Mouse (Mus musculus): ENCODE results near the gene Chst11. TPM values are rescaled to one million over a fixed set of nuclear protein-coding genes. Genes with fewer than 3 reads are reported as not detected.

Chst11 gene
- total RNA-seq, 2 experiments from 2014 or later = 15.2 to 24.1 TPM

DNA sequence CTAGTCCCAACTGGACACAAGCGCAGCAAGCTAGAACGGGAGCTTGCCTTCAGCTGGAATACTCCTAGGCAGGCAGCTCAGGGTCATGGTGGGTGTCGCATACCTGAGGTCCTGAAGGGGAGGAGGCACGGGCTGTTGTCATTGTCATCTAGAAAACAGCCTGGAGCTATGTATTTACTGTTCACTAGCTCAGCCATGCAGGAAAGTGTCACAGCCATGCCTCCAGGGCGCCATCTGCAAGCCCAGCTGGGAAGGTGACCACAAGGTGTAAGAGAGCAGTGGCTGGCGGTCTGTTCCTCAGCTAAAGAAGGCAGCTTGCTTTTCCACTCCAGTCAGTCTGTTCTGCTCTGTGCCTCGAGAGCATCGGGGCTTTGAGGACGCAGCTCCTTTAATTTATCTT is 141.1 kb downstream of the Chst11 start:
- no peak for ATAC-seq (replicated peaks; ENCODE audit: low FRiP score, low TSS enrichment, poor library complexity, severe bottlenecking)

GRCm38 (mm10) chr10:83128435-83128834 is 143.1 kb downstream of the Chst11 start:
- ATAC-seq (replicated peaks; ENCODE audit: low FRiP score, low TSS enrichment, poor library complexity, severe bottlenecking) = no peak

DNA sequence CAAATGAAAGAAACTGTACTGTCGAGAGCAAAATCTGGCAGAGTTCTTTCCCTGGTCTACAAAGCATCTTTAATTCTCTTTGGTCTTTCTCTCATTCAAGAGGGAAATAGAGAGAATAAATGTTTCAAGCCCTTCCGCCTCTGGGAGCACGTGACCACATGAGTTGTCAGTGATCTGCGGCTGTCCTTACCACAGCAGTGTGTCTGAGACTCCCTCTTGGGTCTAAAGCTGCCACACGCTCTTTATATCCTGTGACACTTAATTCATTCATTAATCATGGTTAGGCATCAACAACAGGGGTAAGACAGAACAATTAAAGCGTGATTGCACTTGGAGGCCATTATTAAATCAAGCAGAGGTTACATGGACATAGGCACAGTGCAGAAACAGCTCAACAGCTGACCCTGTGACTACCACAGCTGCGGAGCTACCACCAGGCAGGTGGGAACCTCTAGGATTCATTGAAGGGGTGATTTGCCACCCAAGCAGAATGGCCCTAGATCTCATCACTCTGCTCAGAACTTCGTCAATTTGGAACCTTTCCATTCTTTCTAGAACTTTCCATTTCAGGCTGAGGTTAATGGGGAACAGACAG is 144.4 kb downstream of the Chst11 start:
- no peak for ATAC-seq (replicated peaks; ENCODE audit: low FRiP score, low TSS enrichment, poor library complexity, severe bottlenecking)

DNA sequence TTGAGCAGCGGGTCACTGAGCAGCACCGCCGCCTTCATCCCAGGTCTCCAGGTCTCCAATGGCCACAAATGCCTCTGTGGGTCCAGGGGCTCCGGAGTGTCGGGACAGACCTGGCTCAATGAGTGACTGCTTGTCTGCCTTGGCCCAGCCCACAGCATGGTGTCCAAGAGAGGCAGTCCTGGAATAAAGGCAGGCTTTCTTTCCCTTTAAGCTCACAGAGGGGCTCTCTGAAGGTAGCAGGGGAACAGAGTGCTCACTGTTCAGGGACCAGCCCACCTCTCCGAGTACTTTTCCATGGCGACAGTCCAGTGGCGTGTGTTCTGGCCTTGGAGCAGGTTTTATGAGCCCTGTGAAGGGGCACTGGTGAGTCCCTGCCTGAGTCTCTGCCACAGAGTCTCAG is 145.3 kb downstream of the Chst11 start:
- no peak for ATAC-seq (replicated peaks; ENCODE audit: low FRiP score, low TSS enrichment, poor library complexity, severe bottlenecking)

GRCm38 (mm10) chr10:83131884-83132283 is 146.6 kb downstream of the Chst11 start:
- peak; percentile 68 for ATAC-seq (replicated peaks; ENCODE audit: low FRiP score, low TSS enrichment, poor library complexity, severe bottlenecking)

GRCm38 (mm10) chr10:83133866-83134570 is 148.7 kb downstream of the Chst11 start:
- no peak for ATAC-seq (replicated peaks; ENCODE audit: low FRiP score, low TSS enrichment, poor library complexity, severe bottlenecking)

DNA sequence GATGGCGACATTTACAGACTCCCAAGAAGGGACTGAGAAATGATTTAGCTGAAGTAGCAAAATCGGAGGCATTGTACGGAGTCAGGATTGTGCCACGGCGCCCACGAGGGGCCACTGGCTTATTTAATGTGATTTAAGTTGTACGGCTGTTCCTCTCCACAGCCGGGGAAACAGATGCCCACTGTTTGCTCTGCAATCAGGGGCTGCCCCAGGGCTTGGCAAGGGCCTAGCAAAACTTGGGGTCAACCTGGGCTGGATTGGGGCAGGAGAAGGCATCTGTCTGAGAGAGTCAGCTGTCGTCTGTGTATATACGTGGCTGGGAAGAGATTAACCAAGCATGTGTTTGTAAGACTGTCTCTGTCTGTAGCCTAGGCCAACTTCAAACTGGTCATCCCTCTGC is 149.6 kb downstream of the Chst11 start:
- ATAC-seq (replicated peaks; ENCODE audit: low FRiP score, low TSS enrichment, poor library complexity, severe bottlenecking) = no peak

- ATAC-seq (replicated peaks; ENCODE audit: low FRiP score, low TSS enrichment, poor library complexity, severe bottlenecking) = no peak
Observed at GRCm38 (mm10) chr10:83135963-83136362, 150.7 kb downstream of the Chst11 start.

DNA sequence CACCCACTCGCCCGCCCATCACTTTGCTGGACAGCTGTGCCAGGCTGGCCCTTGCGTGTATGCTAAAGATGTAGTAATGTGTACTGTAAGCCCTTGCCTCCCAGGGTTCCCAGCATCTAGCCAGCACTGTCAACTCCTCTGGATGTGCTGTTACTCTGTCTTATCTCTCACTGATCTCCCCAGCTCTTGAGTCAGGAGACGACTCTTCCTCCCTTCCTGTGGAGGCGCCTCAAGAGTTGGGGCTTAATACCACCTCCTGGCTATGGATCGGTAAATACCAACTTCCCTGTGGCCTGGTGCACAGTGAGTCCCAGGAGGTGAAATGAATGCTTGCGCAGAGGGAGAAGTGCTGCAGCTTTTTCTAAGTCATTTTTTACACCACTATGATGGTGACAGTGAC is 151.8 kb downstream of the Chst11 start:
- ATAC-seq (replicated peaks; ENCODE audit: low FRiP score, low TSS enrichment, poor library complexity, severe bottlenecking) = 0 out of 2 replicates have a peak, but pooled peaks have one; percentile 5

DNA sequence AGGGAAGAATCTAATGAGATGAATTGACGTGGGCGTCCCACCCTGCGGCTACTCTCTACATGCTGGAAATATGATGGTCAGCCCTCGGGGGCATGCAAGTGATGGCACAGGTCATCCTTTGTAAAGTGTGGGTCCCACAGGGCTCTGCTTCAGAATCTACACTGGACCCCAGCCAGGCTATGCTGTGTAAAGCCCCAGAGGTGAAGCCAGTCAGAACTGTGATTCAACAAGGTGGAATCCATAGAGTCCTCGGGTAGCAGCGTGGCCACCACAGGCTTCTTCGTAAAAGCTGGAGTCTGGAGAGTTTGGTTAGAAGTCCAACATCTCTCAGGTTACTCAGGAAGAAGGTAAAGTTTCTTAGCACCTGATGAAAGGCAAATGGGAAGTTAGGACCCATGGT is 154.0 kb downstream of the Chst11 start:
- no peak for ATAC-seq (replicated peaks; ENCODE audit: low FRiP score, low TSS enrichment, poor library complexity, severe bottlenecking)

DNA sequence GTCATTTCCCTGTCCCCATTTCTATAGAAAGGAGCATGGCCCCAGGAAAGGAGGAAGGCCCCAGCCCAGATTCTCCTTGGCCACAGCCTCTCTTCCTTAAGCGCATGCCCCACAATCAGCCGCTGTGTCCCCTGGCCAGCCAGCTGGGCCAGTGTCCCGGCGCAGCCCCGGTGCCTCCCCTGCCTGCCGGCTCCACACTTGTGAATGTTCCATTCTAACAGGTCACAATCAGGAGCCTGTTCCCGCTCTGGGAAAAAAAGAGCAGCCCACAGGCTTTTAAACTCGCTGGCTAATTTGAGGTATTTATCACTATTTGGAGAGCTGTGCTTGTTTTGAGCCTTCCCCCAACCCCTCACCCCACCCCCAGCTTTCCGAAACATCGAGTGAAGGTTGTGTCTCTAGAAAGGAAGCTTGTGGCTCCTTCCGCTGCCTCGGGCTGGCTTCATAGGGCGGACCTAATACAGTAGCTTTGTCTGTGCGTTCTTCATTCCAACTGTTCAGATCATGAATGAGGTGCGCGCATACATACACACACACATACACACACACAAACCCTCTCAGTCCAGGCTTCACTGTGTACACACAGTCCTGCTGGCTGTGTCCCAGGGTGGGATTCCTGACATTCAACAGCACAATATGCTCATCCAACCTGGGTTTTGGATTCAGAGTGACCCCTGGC is 155.1 kb downstream of the Chst11 start:
- no peak for ATAC-seq (replicated peaks; ENCODE audit: low FRiP score, low TSS enrichment, poor library complexity, severe bottlenecking)

DNA sequence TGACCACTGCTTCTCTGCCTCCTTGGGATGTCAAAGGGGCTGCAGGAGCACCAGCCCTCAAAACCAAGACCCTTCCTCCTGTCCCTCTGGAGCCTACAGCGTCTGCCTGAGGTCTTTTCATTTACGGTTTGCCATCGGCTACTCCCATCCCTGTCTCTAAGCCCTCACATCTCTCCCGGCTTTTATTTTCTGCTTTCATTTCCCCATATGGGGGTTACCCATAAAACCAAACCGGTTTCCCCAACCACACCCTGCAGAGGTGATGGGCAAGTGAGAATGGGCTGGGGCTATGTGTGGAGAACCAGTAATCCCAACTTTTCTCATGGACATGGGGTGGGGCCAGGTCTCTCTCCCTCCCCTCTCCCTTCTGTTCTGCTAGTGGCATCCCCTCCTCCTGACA is 156.1 kb downstream of the Chst11 start:
- no peak for ATAC-seq (replicated peaks; ENCODE audit: low FRiP score, low TSS enrichment, poor library complexity, severe bottlenecking)

DNA sequence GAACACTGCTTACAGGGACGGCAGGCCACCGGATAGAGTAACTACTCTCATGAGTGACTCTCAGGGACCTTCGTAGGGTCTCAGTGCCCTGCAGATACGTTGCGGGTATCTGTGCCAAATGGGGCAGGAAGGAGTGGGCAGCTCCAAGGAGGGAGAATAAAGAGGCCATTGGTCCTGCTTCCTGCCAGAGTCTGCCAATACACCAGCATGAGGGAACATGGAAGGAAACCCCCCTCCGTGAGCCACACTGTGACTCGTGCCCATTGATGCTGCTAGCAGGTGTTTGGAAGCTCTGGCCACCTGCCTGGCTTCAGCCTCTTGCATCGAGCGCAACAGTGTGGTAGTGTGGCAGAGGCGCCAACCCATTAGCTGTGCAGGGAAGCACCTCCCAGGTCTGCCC is 157.8 kb downstream of the Chst11 start:
- no peak for ATAC-seq (replicated peaks; ENCODE audit: low FRiP score, low TSS enrichment, poor library complexity, severe bottlenecking)

GRCm38 (mm10) chr10:83145836-83146235 is 160.5 kb downstream of the Chst11 start:
- no peak for ATAC-seq (replicated peaks; ENCODE audit: low FRiP score, low TSS enrichment, poor library complexity, severe bottlenecking)

DNA sequence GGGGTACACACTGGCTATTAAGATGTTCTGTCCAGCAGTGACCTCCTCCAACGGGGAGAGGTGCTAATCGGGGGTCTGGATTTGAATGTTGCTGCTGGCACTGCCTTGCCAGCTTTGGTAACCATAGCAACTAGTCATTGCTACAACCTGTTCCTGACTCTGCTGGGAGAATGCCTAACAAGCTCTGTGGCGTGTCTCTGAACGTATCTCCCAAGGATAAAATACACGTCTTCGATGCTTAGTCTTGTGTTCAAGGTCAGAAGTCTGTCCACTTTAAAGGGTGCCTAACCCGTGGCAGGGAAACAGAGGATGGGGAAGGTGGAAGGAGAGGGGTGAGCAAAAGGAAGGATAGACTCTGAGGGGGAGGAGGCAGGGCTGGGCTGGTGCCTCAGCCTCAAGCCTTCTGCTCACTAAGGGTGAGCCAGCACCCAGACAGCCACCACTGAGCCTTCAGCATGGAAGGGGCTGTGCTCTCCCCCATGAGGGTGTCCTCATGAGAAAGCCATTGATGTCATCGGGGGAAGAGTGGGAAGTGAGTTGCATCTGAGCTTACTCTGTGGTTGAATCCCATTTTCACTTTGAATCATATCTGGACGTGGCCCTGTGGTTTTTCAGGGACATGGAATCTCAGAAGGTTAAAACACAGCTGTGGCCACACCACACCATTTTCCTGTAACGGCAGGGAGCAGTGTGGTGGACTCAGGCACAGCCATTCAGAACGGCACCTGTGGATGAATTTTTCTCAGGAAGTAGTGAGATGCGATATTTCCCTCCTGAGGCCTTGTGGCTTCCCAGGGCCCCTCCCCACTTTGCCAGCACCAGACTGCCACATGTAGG is 164.3 kb downstream of the Chst11 start:
- ATAC-seq (replicated peaks; ENCODE audit: low FRiP score, low TSS enrichment, poor library complexity, severe bottlenecking) = no peak

DNA sequence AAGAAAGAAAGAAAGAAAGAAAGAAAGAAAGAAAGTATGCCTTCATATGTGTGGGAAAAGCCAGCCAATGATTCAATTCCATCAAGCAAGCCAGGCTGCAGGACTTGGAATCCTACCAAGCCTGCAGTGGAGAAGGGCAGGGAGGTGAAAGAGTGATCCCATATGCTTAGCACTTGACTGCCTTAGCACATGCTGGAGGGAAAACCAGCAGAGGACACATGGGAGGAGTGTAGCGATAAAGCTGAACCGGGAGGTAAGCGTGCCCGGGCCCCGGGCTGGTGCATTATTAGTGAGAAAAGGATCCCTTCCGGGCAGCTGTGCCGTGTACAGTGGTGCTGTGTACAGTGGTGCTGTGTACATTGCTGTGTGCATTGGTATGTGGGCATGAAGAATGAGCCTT is 165.3 kb downstream of the Chst11 start:
- ATAC-seq (replicated peaks; ENCODE audit: low FRiP score, low TSS enrichment, poor library complexity, severe bottlenecking) = no peak

DNA sequence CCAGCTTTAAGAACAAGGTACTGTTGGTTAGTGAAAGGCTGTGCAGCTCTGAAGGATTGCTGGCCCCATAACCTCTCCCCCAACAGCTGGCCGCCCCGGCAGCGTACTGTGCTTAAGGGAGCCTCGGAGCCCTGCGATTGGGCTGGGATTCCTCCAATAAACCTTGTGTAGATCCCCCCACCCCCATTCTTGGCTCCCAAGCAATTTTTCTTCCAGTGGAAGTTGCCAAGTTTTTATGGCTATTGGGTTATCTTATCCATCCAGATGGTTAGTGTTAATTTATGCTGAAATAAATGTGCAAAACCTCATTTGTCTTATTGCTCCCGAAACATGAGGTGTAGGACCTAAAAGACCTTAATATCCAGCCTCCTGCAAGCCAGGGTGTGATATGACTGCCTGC is 166.1 kb downstream of the Chst11 start:
- ATAC-seq (replicated peaks; ENCODE audit: low FRiP score, low TSS enrichment, poor library complexity, severe bottlenecking) = 0 out of 2 replicates have a peak, but pooled peaks have one; percentile 6

GRCm38 (mm10) chr10:83151896-83152685 is 166.8 kb downstream of the Chst11 start:
- no peak for ATAC-seq (replicated peaks; ENCODE audit: low FRiP score, low TSS enrichment, poor library complexity, severe bottlenecking)

DNA sequence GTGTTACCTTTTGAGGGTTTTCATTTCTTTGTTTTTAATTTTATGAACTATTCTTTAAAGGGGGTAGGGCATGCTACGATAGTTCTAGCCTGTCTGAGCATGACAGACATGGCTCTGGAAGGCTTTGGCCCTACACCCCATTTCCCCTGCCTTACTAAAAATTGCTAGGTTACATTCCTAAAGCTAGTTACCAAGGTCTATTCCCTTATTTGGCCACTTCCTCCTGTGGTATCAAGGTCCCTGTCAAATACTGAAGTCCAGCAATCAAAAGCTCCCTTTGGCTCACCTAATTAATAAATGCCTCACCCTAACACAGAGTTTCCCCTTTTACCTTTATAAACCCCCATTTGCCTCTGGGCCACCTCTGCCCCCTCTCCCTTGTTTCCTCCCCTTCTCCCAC is 167.4 kb downstream of the Chst11 start:
- ATAC-seq (replicated peaks; ENCODE audit: low FRiP score, low TSS enrichment, poor library complexity, severe bottlenecking) = no peak
